Mouse (Mus musculus) adipose tissue, adult 10 weeks (tissue): ENCODE measurements around the gene Atmin. TPM values are rescaled to one million over a fixed set of nuclear protein-coding genes. Genes with fewer than 3 reads are reported as not detected.

ENCODE experiments used
- polyA plus RNA-seq: library from polyadenylated mRNA; stranded (reverse); fragments of 350-450 nt; fragmentation: Illumina TruSeq; extraction: RNeasy Lipid Tissue Mini Kit (QIAGEN cat#74804); gene quantifications from one replicate; pipeline ENCODE4 v1.2.3, GENCODE M21; 2014; ENCODE audit warnings: low read depth, low replicate concordance

Gene Atmin
- polyA plus RNA-seq: 13.3 TPM

GRCm38 (mm10) chr8:116943161-116943554, at the start of gene Atmin:
Gene Atmin, plus strand, starts transcription at chr8:116943393.

GRCm38 (mm10) chr8:116921337-116922059, 21.7 kb upstream of the Atmin start, which contains the start of the genes Cmc2 and Cenpn:
Gene Cmc2, minus strand, starts transcription at chr8:116921455.
Gene Cenpn, plus strand, starts transcription at chr8:116921730.

GRCm38 (mm10) chr8:116978631-116979256, 35.6 kb downstream of the Atmin start, which contains the start of gene 1700030J22Rik:
Gene 1700030J22Rik, minus strand, starts transcription at chr8:116978959.

GRCm38 (mm10) chr8:116993095-116993867, 50.1 kb downstream of the Atmin start, which contains the start of gene Gcsh:
Gene Gcsh, minus strand, starts transcription at chr8:116993537.

Other genes with a start within 250 kb of the Atmin start
- 2.2 TPM for gene Cdyl2, start 210.4 kb upstream of the Atmin start, polyA plus RNA-seq
- gene Cmc2, start 21.9 kb upstream of the Atmin start, polyA plus RNA-seq: 11.9 TPM
- gene Cenpn, start 21.7 kb upstream of the Atmin start, polyA plus RNA-seq: 3.6 TPM
- 6.5 TPM for gene 1700030J22Rik, start 35.6 kb downstream of the Atmin start, polyA plus RNA-seq
- gene Gcsh, start 50.1 kb downstream of the Atmin start, polyA plus RNA-seq: 110 TPM
- gene Pkd1l2, start 139.1 kb downstream of the Atmin start, polyA plus RNA-seq: 0.16 TPM
- 0.52 TPM for gene Bco1, start 152.5 kb downstream of the Atmin start, polyA plus RNA-seq
- gene Gan, start 214.7 kb downstream of the Atmin start, polyA plus RNA-seq: 3.0 TPM